Comparison of ENCODE assay signal across 9 mouse cellular contexts in the genomic region with DNA sequence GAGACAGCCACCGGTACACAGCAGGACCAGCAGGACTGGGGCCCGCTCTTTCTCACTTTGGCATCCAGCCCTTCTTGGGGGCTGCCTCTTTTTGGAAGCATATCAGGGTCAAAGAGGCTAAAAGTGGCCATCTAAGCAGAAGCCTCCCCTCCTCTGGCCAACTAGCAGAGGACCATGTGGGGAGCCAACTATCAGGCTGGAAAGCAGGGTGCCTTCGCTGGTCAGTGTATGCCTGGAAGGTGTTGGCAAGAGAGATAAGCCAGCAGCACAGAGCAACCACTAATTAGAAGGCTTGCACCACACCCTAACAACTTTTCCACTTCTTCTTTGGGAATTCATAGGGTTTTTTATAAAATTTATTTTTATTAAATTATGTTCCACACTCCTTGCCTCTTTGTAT. TPM values are rescaled to one million over a fixed set of nuclear protein-coding genes. Genes with fewer than 3 reads are reported as not detected.
A peak's percentile ranks its signal among the peaks of the same experiment; 100 is the strongest.
DNase-seq lines count a peak whose midpoint lies in the region; ATAC-seq and TF ChIP-seq lines count a peak whose summit lies in the region.
"Had no signal": no experiment of that assay in that cellular context is flagged by ENCODE, and none has a peak within 500 bp of the region (broad histone marks: within the 10 kb centered on the region; RNA-seq: fewer than 3 reads in every experiment).

No protein-coding gene starts in this region.

- H3K27ac ChIP-seq in left cerebral cortex, adult 2 months, result no peak overlapping the region; the same call in 1 of the 2 replicates
- H3K27ac ChIP-seq in forebrain, embryonic 12.5 days, result no peak overlapping the region
- peak overlapping the region; percentile 60; the same call in 1 of the 2 replicates for H3K27ac ChIP-seq in intestine, postnatal 0 days (ENCODE audit: low read depth, low read length)
- no peak overlapping the region for H3K27ac ChIP-seq in neural tube, embryonic 14.5 days (ENCODE audit: low read depth, low read length)

- H3K27me3 ChIP-seq in forebrain, embryonic 12.5 days, result peaks cover 29% of the 10 kb centered on the region
- 0 out of 2 replicates have a peak, but pooled peaks cover 2% of the 10 kb centered on the region for H3K27me3 ChIP-seq in intestine, postnatal 0 days (replicated peaks; ENCODE audit: control insufficient read depth, insufficient read depth, low read length)
- H3K27me3 ChIP-seq in neural tube, embryonic 14.5 days (ENCODE audit: control insufficient read depth, insufficient read depth, low read length), result no peaks in the 10 kb centered on the region

- H3K4me1 ChIP-seq in forebrain, embryonic 12.5 days, result peaks cover 18% of the 10 kb centered on the region
- no peaks in the 10 kb centered on the region for H3K4me1 ChIP-seq in intestine, postnatal 0 days (replicated peaks; ENCODE audit: control insufficient read depth, insufficient read depth, low read length)
- H3K4me1 ChIP-seq in neural tube, embryonic 14.5 days (ENCODE audit: control insufficient read depth, insufficient read depth, low read length), result peaks cover 4% of the 10 kb centered on the region; the same call in 1 of the 2 replicates

- ATAC-seq in forebrain, embryonic 12.5 days (ENCODE audit: low FRiP score), result peak; percentile 6; the same call in 1 of the 2 replicates
- no peak for ATAC-seq in intestine, postnatal 0 days
- ATAC-seq in neural tube, embryonic 14.5 days (ENCODE audit: low read depth), result 0 out of 2 replicates have a peak, but pooled peaks have one; percentile 29

- H3K9me3 ChIP-seq in forebrain, embryonic 12.5 days, result no peaks in the 10 kb centered on the region
- no peaks in the 10 kb centered on the region for H3K9me3 ChIP-seq in intestine, postnatal 0 days (ENCODE audit: control insufficient read depth)
- H3K9me3 ChIP-seq in neural tube, embryonic 14.5 days (ENCODE audit: control insufficient read depth, low read length), result no peaks in the 10 kb centered on the region

- H3K36me3 ChIP-seq in forebrain, embryonic 12.5 days (replicated peaks), result no peaks in the 10 kb centered on the region
- H3K36me3 ChIP-seq in intestine, postnatal 0 days (ENCODE audit: control insufficient read depth, insufficient read depth), result no peaks in the 10 kb centered on the region
- no peaks in the 10 kb centered on the region for H3K36me3 ChIP-seq in neural tube, embryonic 14.5 days (ENCODE audit: control insufficient read depth, insufficient read depth, low read length)

- intact Hi-C loops in left cerebral cortex, adult 2 months (cut with DNase I), result loop anchor here (2.0 kb wide), 1 partner anchor 34 kb away; no protein-coding TSS in a partner anchor
- intact Hi-C loops in left cerebral cortex, postnatal 10 days (cut with DNase I), result no loop called here

- 30% methylated on average over 3 of the region's 3 CpGs for WGBS in forebrain, embryonic 12.5 days
- 24% methylated on average over 3 of the region's 3 CpGs for WGBS in intestine, postnatal 0 days
- 20% methylated on average over 3 of the region's 3 CpGs for WGBS in neural tube, embryonic 14.5 days

- peak overlapping the region; percentile 54 for H3K4me3 ChIP-seq in left cerebral cortex, adult 2 months
- peak overlapping the region; percentile 45 for H3K4me3 ChIP-seq in forebrain, embryonic 12.5 days (replicated peaks)
- H3K4me3 ChIP-seq in intestine, postnatal 0 days (ENCODE audit: low read depth, low read length), result peak overlapping the region; percentile 44
- peak overlapping the region; percentile 37; the same call in 1 of the 2 replicates for H3K4me3 ChIP-seq in neural tube, embryonic 14.5 days (ENCODE audit: low read depth, low read length)

- H3K4me2 ChIP-seq in forebrain, embryonic 12.5 days, result peak overlapping the region; percentile 68
- peak overlapping the region; percentile 65 for H3K4me2 ChIP-seq in intestine, postnatal 0 days (replicated peaks; ENCODE audit: low read depth)
- peak overlapping the region; percentile 68 for H3K4me2 ChIP-seq in neural tube, embryonic 14.5 days (ENCODE audit: low read depth, low read length)

- TF ChIP-seq CTCF in left cerebral cortex, adult 2 months (IDR thresholded peaks at IDR 0.05), result no peak
- no peak for TF ChIP-seq CTCF in intestine, postnatal 0 days (IDR thresholded peaks at IDR 0.05; ENCODE audit: low read depth)

- no peak for DNase-seq in left cerebral cortex, adult 2 months (ENCODE audit: extremely low spot score in 1 of 2, low spot score in 2 of 2)
- no peak for DNase-seq in left cerebral cortex, postnatal 10 days (ENCODE audit: extremely low spot score in 1 of 2, low spot score in 2 of 2)
- no peak for DNase-seq in cerebellum, postnatal 36 days
- no peak for DNase-seq in testis, postnatal 10 days (ENCODE audit: low spot score)
- no peak for DNase-seq in adrenal gland, adult 8-10 months
- DNase-seq: thymus, postnatal 36 days had no signal

- H3K9ac ChIP-seq in forebrain, embryonic 12.5 days, result peak overlapping the region; percentile 61; the same call in 1 of the 2 replicates
- H3K9ac ChIP-seq in intestine, postnatal 0 days (ENCODE audit: low read depth, low read length), result peak overlapping the region; percentile 43
- no peak overlapping the region for H3K9ac ChIP-seq in neural tube, embryonic 14.5 days (replicated peaks; ENCODE audit: low read depth, low read length)

RNA-seq across cellular contexts. Expression of gene Daam2, which starts 0.3 kb away (rescaled TPM):
- 10 to 100 TPM; 48.7 to 55.6 TPM for total RNA-seq in left cerebral cortex, adult 2 months (2021)
- 10 to 100 TPM; 34.2 to 41.7 TPM for total RNA-seq in left cerebral cortex, postnatal 10 days (2021)
- polyA plus RNA-seq in forebrain, embryonic 12.5 days (2016; fragmentation: Nextera tagmentation; extraction: Ambion mirVana), result 1.5 and 2.0 TPM in 2 replicates
- 1.5 and 1.7 TPM in 2 replicates for polyA plus RNA-seq in intestine, postnatal 0 days (2015; fragmentation: Nextera tagmentation; extraction: Ambion mirVana)
- 6.0 and 6.9 TPM in 2 replicates for polyA plus RNA-seq in neural tube, embryonic 14.5 days (2014; fragmentation: Nextera tagmentation; extraction: Ambion mirVana)
- total RNA-seq in adrenal gland, adult 8-10 months (2022), result 10 to 100 TPM; 30.1 to 38.9 (median 36.7) TPM

RNA-seq across cellular contexts. Expression of gene Kif6, which starts 50.4 kb away (rescaled TPM):
- 1 to 10 TPM; 1.9 to 2.1 TPM for total RNA-seq in left cerebral cortex, adult 2 months (2021)
- total RNA-seq in left cerebral cortex, postnatal 10 days (2021), result 1 to 10 TPM; 1.1 to 1.8 TPM
- 2.8 and 3.1 TPM in 2 replicates for polyA plus RNA-seq in forebrain, embryonic 12.5 days (2016; fragmentation: Nextera tagmentation; extraction: Ambion mirVana)
- polyA plus RNA-seq in intestine, postnatal 0 days (2015; fragmentation: Nextera tagmentation; extraction: Ambion mirVana), result 0.22 and 0.39 TPM in 2 replicates
- polyA plus RNA-seq in neural tube, embryonic 14.5 days (2014; fragmentation: Nextera tagmentation; extraction: Ambion mirVana), result 3.1 and 3.4 TPM in 2 replicates
- total RNA-seq in adrenal gland, adult 8-10 months (2022), result 1 to 10 TPM in 2 of 4 experiments, under 1 TPM in 2; 0.59 to 1.2 (median 0.86) TPM
